Comparison of ENCODE assay signal across 8 mouse cellular contexts in genomic region chrX:162642402-162643090, GRCm38 (mm10). TPM values are rescaled to one million over a fixed set of nuclear protein-coding genes. Genes with fewer than 3 reads are reported as not detected.
DNase-seq lines count a peak whose midpoint lies in the region; ATAC-seq lines count a peak whose summit lies in the region.

No protein-coding gene starts in this region.

- no peaks in the 10 kb centered on the region for H3K9me3 ChIP-seq in neural tube, embryonic 11.5 days (ENCODE audit: control insufficient read depth, low read length)
- no peaks in the 10 kb centered on the region for H3K9me3 ChIP-seq in forebrain, embryonic 13.5 days (replicated peaks)
- H3K9me3 ChIP-seq in neural tube, embryonic 15.5 days (replicated peaks) = no peaks in the 10 kb centered on the region

- H3K9ac ChIP-seq in neural tube, embryonic 11.5 days (ENCODE audit: low read length) = no peak overlapping the region
- H3K9ac ChIP-seq in forebrain, embryonic 13.5 days = peak overlapping the region; percentile 70; the same call in 1 of the 2 replicates
- H3K9ac ChIP-seq in neural tube, embryonic 15.5 days (replicated peaks) = peak overlapping the region; percentile 60

- peak overlapping the region; percentile 76 for H3K4me2 ChIP-seq in neural tube, embryonic 11.5 days (ENCODE audit: low read depth)
- peak overlapping the region; percentile 72 for H3K4me2 ChIP-seq in forebrain, embryonic 13.5 days
- H3K4me2 ChIP-seq in neural tube, embryonic 15.5 days = peak overlapping the region; percentile 62

- ATAC-seq in neural tube, embryonic 11.5 days (ENCODE audit: insufficient read depth, low FRiP score, low TSS enrichment) = no peak
- ATAC-seq in forebrain, embryonic 13.5 days = no peak; the same call in 1 of the 2 replicates
- no peak; the same call in 1 of the 2 replicates for ATAC-seq in neural tube, embryonic 15.5 days (ENCODE audit: low FRiP score)
- no peak for ATAC-seq in activated CD4-positive, CD25-positive, alpha-beta regulatory T cell, adult 4 months

- peak overlapping the region; percentile 51; the same call in 1 of the 2 replicates for H3K4me3 ChIP-seq in neural tube, embryonic 11.5 days (ENCODE audit: low read depth, low read length)
- peak overlapping the region; percentile 57 for H3K4me3 ChIP-seq in forebrain, embryonic 13.5 days
- peak overlapping the region; percentile 61 for H3K4me3 ChIP-seq in neural tube, embryonic 15.5 days (replicated peaks)

- 46% methylated on average over 11 of the region's 11 CpGs for WGBS in neural tube, embryonic 11.5 days
- 45% methylated on average over 10 of the region's 11 CpGs for WGBS in forebrain, embryonic 13.5 days
- 51% methylated on average over 11 of the region's 11 CpGs for WGBS in neural tube, embryonic 15.5 days

- no peaks in the 10 kb centered on the region for H3K36me3 ChIP-seq in neural tube, embryonic 11.5 days (ENCODE audit: control insufficient read depth, insufficient read depth, low read length)
- no peaks in the 10 kb centered on the region for H3K36me3 ChIP-seq in forebrain, embryonic 13.5 days (ENCODE audit: poor library complexity, severe bottlenecking)
- no peaks in the 10 kb centered on the region for H3K36me3 ChIP-seq in neural tube, embryonic 15.5 days

- H3K27me3 ChIP-seq in neural tube, embryonic 11.5 days (ENCODE audit: control insufficient read depth, insufficient read depth, low read length) = peaks cover 14% of the 10 kb centered on the region; the same call in 1 of the 2 replicates
- H3K27me3 ChIP-seq in forebrain, embryonic 13.5 days = peaks cover 8% of the 10 kb centered on the region; the same call in 1 of the 2 replicates
- H3K27me3 ChIP-seq in neural tube, embryonic 15.5 days (replicated peaks) = peaks cover 9% of the 10 kb centered on the region; the same call in 1 of the 2 replicates

- no peaks in the 10 kb centered on the region for H3K4me1 ChIP-seq in neural tube, embryonic 11.5 days (ENCODE audit: control insufficient read depth, insufficient read depth, low read length)
- no peaks in the 10 kb centered on the region for H3K4me1 ChIP-seq in forebrain, embryonic 13.5 days
- H3K4me1 ChIP-seq in neural tube, embryonic 15.5 days = peaks cover 2% of the 10 kb centered on the region; the same call in 1 of the 2 replicates

- DNase-seq in neural tube, embryonic 11.5 days (ENCODE audit: low spot score) = no peak
- DNase-seq in neural tube, embryonic 10.5 days (ENCODE audit: extremely low spot score, low spot score) = no peak
- peak; percentile 16 for DNase-seq in liver
- no peak for DNase-seq in spleen, adult 18-20 months
- DNase-seq in gastrocnemius, adult 8-10 months (ENCODE audit: low spot score in 2 of 2) = no peak

- no peak overlapping the region for H3K27ac ChIP-seq in neural tube, embryonic 11.5 days (ENCODE audit: low read depth, low read length)
- H3K27ac ChIP-seq in forebrain, embryonic 13.5 days = no peak overlapping the region
- H3K27ac ChIP-seq in neural tube, embryonic 15.5 days (replicated peaks) = no peak overlapping the region

RNA-seq across cellular contexts. Expression of gene Reps2, which starts 0.9 kb away (rescaled TPM):
- 0.86 and 1.0 TPM in 2 replicates for polyA plus RNA-seq in neural tube, embryonic 11.5 days (2014; fragmentation: Nextera tagmentation; extraction: Ambion mirVana)
- polyA plus RNA-seq in forebrain, embryonic 13.5 days (2015; fragmentation: Nextera tagmentation; extraction: Ambion mirVana) = 1.4 and 1.9 TPM in 2 replicates
- 1.6 and 1.9 TPM in 2 replicates for polyA plus RNA-seq in neural tube, embryonic 15.5 days (2015; fragmentation: Nextera tagmentation; extraction: Ambion mirVana)
- polyA plus RNA-seq in activated CD4-positive, CD25-positive, alpha-beta regulatory T cell, adult 4 months (2017; shearing (Covaris generic)) = not detected
- under 1 TPM; 0.41 to 0.88 (median 0.83) TPM for total RNA-seq in gastrocnemius, adult 8-10 months (2022)
